Mouse (Mus musculus) hindbrain, embryonic 11.5 days (tissue): ENCODE results near the gene Rasl10a. TPM values are rescaled to one million over a fixed set of nuclear protein-coding genes. Genes with fewer than 3 reads are reported as not detected.

Experiments used
- ATAC-seq: fragments of 200-750 bp; cut with Nextera tagmentation; 2 replicates; pipeline ENCODE4 v1.8.0; 2017; ENCODE audit warnings: mild to moderate bottlenecking, moderate TSS enrichment, moderate library complexity; ENCODE audit not compliant: low FRiP score
- DNase-seq: peaks from one replicate; pipeline ENCODE4 v3.0.0-alpha.2; 2015; ENCODE audit warnings: low spot score
- H3K27ac ChIP-seq: fragments of 300-500 bp; sonication (generic); 2 replicates; pipeline ENCODE4 v1.5.1; 2014; ENCODE audit warnings: mild to moderate bottlenecking, low read depth, low read length
- H3K27me3 ChIP-seq: fragments of 300-500 bp; sonication (generic); 2 replicates; pipeline ENCODE4 v1.6.1; 2014; ENCODE audit warnings: mild to moderate bottlenecking, low read length, moderate library complexity, mixed read lengths; ENCODE audit not compliant: control insufficient read depth, insufficient read depth
- H3K36me3 ChIP-seq: fragments of 300-500 bp; sonication (generic); 2 replicates; pipeline ENCODE4 v1.6.1; 2014; ENCODE audit warnings: mild to moderate bottlenecking, low read length, moderate library complexity, mixed read lengths; ENCODE audit not compliant: control insufficient read depth, insufficient read depth
- H3K4me1 ChIP-seq: fragments of 300-500 bp; sonication (generic); replicated peaks from 2 replicates; pipeline ENCODE4 v1.6.1; 2014; ENCODE audit warnings: low read length, mixed read lengths; ENCODE audit not compliant: control insufficient read depth, insufficient read depth
- H3K4me2 ChIP-seq: fragments of 300-500 bp; sonication (generic); replicated peaks from 2 replicates; pipeline ENCODE4 v1.6.1; 2014; ENCODE audit warnings: mild to moderate bottlenecking, low read depth, low read length
- H3K4me3 ChIP-seq: fragments of 300-500 bp; sonication (generic); 2 replicates; pipeline ENCODE4 v1.5.1; 2014; ENCODE audit warnings: low read depth, low read length
- H3K9ac ChIP-seq: fragments of 300-500 bp; sonication (generic); 2 replicates; pipeline ENCODE4 v1.6.1; 2014; ENCODE audit warnings: low read depth, low read length
- H3K9me3 ChIP-seq: fragments of 300-500 bp; sonication (generic); 2 replicates; pipeline ENCODE4 v1.6.1; 2016; ENCODE audit warnings: low read length; ENCODE audit not compliant: control insufficient read depth
- WGBS: fragments of 180-500 bp; shearing (Covaris S2); extraction: QIAGEN DNeasy Blood & Tissue Kit; methylation state at CpG from one replicate; pipeline ENCODE4 v1.1.7; 2014; 5-methylcytosine and 5-hydroxymethylcytosine counted together
- polyA plus RNA-seq: library from polyadenylated mRNA; unstranded; fragments of >200 nt; fragmentation: Nextera tagmentation; extraction: Ambion mirVana; gene quantifications from 2 replicates; pipeline ENCODE4 v1.2.1, GENCODE M21; 2014

Rasl10a gene
- polyA plus RNA-seq, 1 experiment from 2014 or later = 0.46 TPM

- Histone ChIP-seq H3K9ac (no peak overlapping the region), H3K36me3 (peaks cover 12% of the 10 kb centered on the region), H3K4me3 (no peak overlapping the region), H3K27me3 (no peaks in the 10 kb centered on the region), H3K27ac (no peak overlapping the region), H3K4me1 (no peaks in the 10 kb centered on the region), H3K9me3 (no peaks in the 10 kb centered on the region), H3K4me2 (no peak overlapping the region)
- no peak for ATAC-seq
- no peak for DNase-seq
- 89% methylated on average over 1 of the region's 1 CpGs for WGBS
Measured at GRCm38 (mm10) chr11:5089147-5089546, 31.2 kb downstream of the Rasl10a start.

- no peaks in the 10 kb centered on the region for H3K27me3 ChIP-seq
- ATAC-seq = no peak
- 60% methylated on average over 2 of the region's 2 CpGs for WGBS
- peak; percentile 49 for DNase-seq
- no peak overlapping the region for H3K4me2 ChIP-seq
- no peaks in the 10 kb centered on the region for H3K4me1 ChIP-seq
- H3K36me3 ChIP-seq = peaks cover 7% of the 10 kb centered on the region
- no peaks in the 10 kb centered on the region for H3K9me3 ChIP-seq
- no peak overlapping the region for H3K9ac ChIP-seq
- no peak overlapping the region for H3K27ac ChIP-seq
- no peak overlapping the region for H3K4me3 ChIP-seq
Measured at GRCm38 (mm10) chr11:5091706-5092105, 33.8 kb downstream of the Rasl10a start.

GRCm38 (mm10) chr11:5095877-5096276 lies 37.9 kb downstream of the Rasl10a start:
- Histone ChIP-seq H3K9ac (no peak overlapping the region; the same call in 1 of the 2 replicates), H3K27ac (no peak overlapping the region), H3K9me3 (no peaks in the 10 kb centered on the region), H3K4me2 (no peak overlapping the region), H3K27me3 (no peaks in the 10 kb centered on the region), H3K4me3 (no peak overlapping the region), H3K4me1 (no peaks in the 10 kb centered on the region; the same call in none of the 2 replicates), H3K36me3 (no peaks in the 10 kb centered on the region)
- WGBS = 88% methylated on average over 5 of the region's 5 CpGs
- ATAC-seq (no peak), DNase-seq (no peak)

GRCm38 (mm10) chr11:5096480-5097020 lies 38.6 kb downstream of the Rasl10a start:
- DNase-seq (no peak), ATAC-seq (no peak)
- Histone ChIP-seq H3K4me2 (peak overlapping the region; percentile 80; the same call in 1 of the 2 replicates), H3K36me3 (no peaks in the 10 kb centered on the region), H3K27me3 (no peaks in the 10 kb centered on the region), H3K4me1 (no peaks in the 10 kb centered on the region; the same call in none of the 2 replicates), H3K9me3 (no peaks in the 10 kb centered on the region), H3K4me3 (peak overlapping the region; percentile 68), H3K9ac (no peak overlapping the region), H3K27ac (no peak overlapping the region)
- WGBS = 81% methylated on average over 8 of the region's 8 CpGs

GRCm38 (mm10) chr11:5098035-5098735 lies 40.3 kb downstream of the Rasl10a start:
- Histone ChIP-seq H3K4me2 (peak overlapping the region; percentile 80), H3K9me3 (no peaks in the 10 kb centered on the region), H3K27ac (peak overlapping the region; percentile 95), H3K27me3 (no peaks in the 10 kb centered on the region), H3K36me3 (no peaks in the 10 kb centered on the region), H3K9ac (peak overlapping the region; percentile 92), H3K4me3 (peak overlapping the region; percentile 68), H3K4me1 (no peaks in the 10 kb centered on the region; the same call in none of the 2 replicates)
- DNase-seq = no peak
- ATAC-seq = peak; percentile 0; the same call in 1 of the 2 replicates
- under 1% methylated on average over 44 of the region's 44 CpGs for WGBS

- DNase-seq = peak; percentile 98
- Histone ChIP-seq H3K27ac (peak within 1 kb of the TSS; percentile 95), H3K4me2 (peak within 1 kb of the TSS; percentile 80), H3K4me1 (no peaks in the 10 kb centered on the region; the same call in none of the 2 replicates), H3K27me3 (no peaks in the 10 kb centered on the region), H3K4me3 (peak within 1 kb of the TSS; percentile 68), H3K36me3 (no peaks in the 10 kb centered on the region), H3K9ac (peak within 1 kb of the TSS; percentile 92), H3K9me3 (no peaks in the 10 kb centered on the region)
- ATAC-seq = peak; percentile 91
- WGBS = under 1% methylated on average over 92 of the region's 92 CpGs
Measured at GRCm38 (mm10) chr11:5098736-5099542, 41.0 kb downstream of the Rasl10a start, which contains the start of the genes Rhbdd3 and Ewsr1. Gene Rhbdd3, plus strand, starts transcription at chr11:5098926. Gene Ewsr1, minus strand, starts transcription at chr11:5099266.

- H3K4me3 ChIP-seq = peak overlapping the region; percentile 68
- H3K4me1 ChIP-seq = no peaks in the 10 kb centered on the region; the same call in none of the 2 replicates
- H3K27ac ChIP-seq = peak overlapping the region; percentile 95
- peak overlapping the region; percentile 92 for H3K9ac ChIP-seq
- peak; percentile 78 for ATAC-seq
- H3K9me3 ChIP-seq = no peaks in the 10 kb centered on the region
- WGBS = under 1% methylated on average over 30 of the region's 31 CpGs
- H3K36me3 ChIP-seq = no peaks in the 10 kb centered on the region
- peak overlapping the region; percentile 67 for H3K4me2 ChIP-seq
- no peaks in the 10 kb centered on the region for H3K27me3 ChIP-seq
- peak; percentile 89 for DNase-seq
Measured at GRCm38 (mm10) chr11:5099576-5100183, 41.8 kb downstream of the Rasl10a start.

GRCm38 (mm10) chr11:5100283-5100682 lies 42.4 kb downstream of the Rasl10a start:
- no peak for DNase-seq
- Histone ChIP-seq H3K4me1 (no peaks in the 10 kb centered on the region; the same call in none of the 2 replicates), H3K27me3 (no peaks in the 10 kb centered on the region), H3K4me2 (peak overlapping the region; percentile 67), H3K9ac (peak overlapping the region; percentile 92), H3K9me3 (no peaks in the 10 kb centered on the region), H3K36me3 (no peaks in the 10 kb centered on the region), H3K27ac (no peak overlapping the region; the same call in 1 of the 2 replicates), H3K4me3 (peak overlapping the region; percentile 68)
- 4% methylated on average over 7 of the region's 7 CpGs for WGBS
- peak; percentile 22; the same call in 1 of the 2 replicates for ATAC-seq
